Mouse (Mus musculus) forebrain, embryonic 12.5 days (tissue): ENCODE measurements at regions not wholly inside any gene's neighbourhood (a gene's known extent, or its start where the extent isn't known, plus 50 kb on each side); places are given as distances from the start of the nearest gene placed in this dataset.

Experiments
- ATAC-seq: fragments of 200-750 bp; cut with Nextera tagmentation; 2 replicates; pipeline ENCODE4 v1.8.0; 2017; ENCODE audit warnings: moderate TSS enrichment; ENCODE audit not compliant: low FRiP score
- H3K27ac ChIP-seq: fragments of 300-500 bp; sonication (generic); 2 replicates; pipeline ENCODE4 v1.5.1; 2016; ENCODE audit warnings: mild to moderate bottlenecking
- H3K27me3 ChIP-seq: fragments of 300-500 bp; sonication (generic); 2 replicates; pipeline ENCODE4 v1.6.1; 2016; ENCODE audit warnings: mild to moderate bottlenecking
- H3K36me3 ChIP-seq: fragments of 300-500 bp; sonication (generic); replicated peaks from 2 replicates; pipeline ENCODE4 v1.6.1; 2016; ENCODE audit warnings: mild to moderate bottlenecking
- H3K4me1 ChIP-seq: fragments of 300-500 bp; sonication (generic); 2 replicates; pipeline ENCODE4 v1.6.1; 2016
- H3K4me2 ChIP-seq: fragments of 300-500 bp; sonication (generic); 2 replicates; pipeline ENCODE4 v1.6.1; 2016; ENCODE audit warnings: mild to moderate bottlenecking, moderate library complexity
- H3K4me3 ChIP-seq: fragments of 300-500 bp; sonication (generic); replicated peaks from 2 replicates; pipeline ENCODE4 v1.5.1; 2016; ENCODE audit warnings: mild to moderate bottlenecking
- H3K9ac ChIP-seq: fragments of 300-500 bp; sonication (generic); 2 replicates; pipeline ENCODE4 v1.6.1; 2016; ENCODE audit warnings: mild to moderate bottlenecking
- H3K9me3 ChIP-seq: fragments of 300-500 bp; sonication (generic); 2 replicates; pipeline ENCODE4 v1.6.1; 2016
- WGBS: fragments of 180-500 bp; shearing (Covaris S2); methylation state at CpG from one replicate; pipeline ENCODE4 v1.1.7; 2016; 5-methylcytosine and 5-hydroxymethylcytosine counted together

DNA sequence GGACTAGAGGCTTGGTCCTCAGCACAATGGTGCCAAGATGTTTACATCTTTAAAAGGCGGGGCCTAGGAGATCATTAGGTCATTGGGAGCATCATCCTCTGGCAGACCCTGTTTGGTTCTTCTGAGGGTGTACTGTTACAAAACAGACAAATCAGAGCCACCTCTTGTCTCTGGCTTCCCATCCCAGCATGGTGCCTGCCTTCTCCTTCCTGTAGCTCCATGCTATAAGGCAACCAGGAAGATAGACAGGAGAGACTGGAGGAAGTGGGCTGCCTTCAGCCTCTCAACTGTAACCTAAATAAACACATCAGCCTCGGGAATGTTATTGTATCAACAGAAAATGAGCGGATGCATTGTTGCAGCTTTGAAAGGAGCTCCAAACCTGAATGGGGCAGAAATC is 529.8 kb upstream of the Gm765 start:
- no peaks in the 10 kb centered on the region for H3K9me3 ChIP-seq
- no peak overlapping the region for H3K9ac ChIP-seq
- no peaks in the 10 kb centered on the region for H3K36me3 ChIP-seq
- H3K4me1 ChIP-seq, result no peaks in the 10 kb centered on the region
- H3K27ac ChIP-seq, result no peak overlapping the region
- H3K4me3 ChIP-seq, result no peak overlapping the region
- no peaks in the 10 kb centered on the region for H3K27me3 ChIP-seq
- 70% methylated on average over 3 of the region's 3 CpGs for WGBS
- H3K4me2 ChIP-seq, result no peak overlapping the region
- ATAC-seq, result no peak

DNA sequence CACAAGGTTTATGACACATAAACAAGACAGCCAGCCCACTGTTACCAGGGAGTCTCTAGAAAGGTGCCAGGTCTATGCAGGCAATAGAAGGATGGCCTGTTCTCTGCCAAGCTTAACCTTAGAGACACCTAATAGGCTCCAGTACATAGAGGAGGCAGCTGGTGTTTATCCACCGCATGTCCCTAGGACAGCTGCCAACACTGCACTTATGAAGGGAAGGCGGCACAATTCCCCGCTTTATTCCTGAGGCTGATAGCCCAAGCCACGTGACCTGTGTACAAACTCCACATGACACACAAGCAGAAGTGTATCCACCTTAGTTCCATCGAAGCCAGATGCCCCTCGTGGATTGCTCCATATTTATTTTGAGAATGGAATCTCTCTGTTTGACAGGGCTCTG is 527.2 kb upstream of the Gm765 start:
- no peak for ATAC-seq
- H3K27ac ChIP-seq, result no peak overlapping the region
- 84% methylated on average over 6 of the region's 6 CpGs for WGBS
- H3K36me3 ChIP-seq, result no peaks in the 10 kb centered on the region
- H3K9me3 ChIP-seq, result no peaks in the 10 kb centered on the region
- no peaks in the 10 kb centered on the region for H3K27me3 ChIP-seq
- H3K4me1 ChIP-seq, result no peaks in the 10 kb centered on the region
- no peak overlapping the region for H3K4me3 ChIP-seq
- H3K9ac ChIP-seq, result no peak overlapping the region
- no peak overlapping the region for H3K4me2 ChIP-seq

DNA sequence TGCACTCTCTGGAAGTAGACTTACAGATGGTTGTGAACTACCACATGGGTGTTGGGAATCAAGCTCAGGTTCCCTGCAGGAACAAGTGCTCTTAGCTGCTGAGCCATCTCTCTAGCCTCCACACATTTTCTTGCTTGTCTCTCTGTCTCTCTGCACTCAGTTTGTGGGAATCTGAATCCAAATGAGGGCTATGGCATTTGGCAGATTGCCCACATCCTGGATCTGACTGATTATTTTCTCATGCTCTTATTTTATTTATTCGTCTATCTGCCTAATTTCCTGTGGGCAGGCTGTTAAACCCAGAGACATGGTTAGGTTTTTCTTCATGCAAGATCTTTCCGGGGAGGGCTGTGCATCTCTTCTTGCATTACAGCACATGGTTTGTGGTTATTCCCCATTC is 521.8 kb upstream of the Gm765 start:
- no peak overlapping the region for H3K27ac ChIP-seq
- WGBS, result 86% methylated on average over 2 of the region's 2 CpGs
- H3K9me3 ChIP-seq, result no peaks in the 10 kb centered on the region
- no peak overlapping the region for H3K4me2 ChIP-seq
- no peak overlapping the region for H3K4me3 ChIP-seq
- no peaks in the 10 kb centered on the region for H3K4me1 ChIP-seq
- no peak overlapping the region for H3K9ac ChIP-seq
- no peaks in the 10 kb centered on the region for H3K36me3 ChIP-seq
- ATAC-seq, result no peak
- no peaks in the 10 kb centered on the region for H3K27me3 ChIP-seq

DNA sequence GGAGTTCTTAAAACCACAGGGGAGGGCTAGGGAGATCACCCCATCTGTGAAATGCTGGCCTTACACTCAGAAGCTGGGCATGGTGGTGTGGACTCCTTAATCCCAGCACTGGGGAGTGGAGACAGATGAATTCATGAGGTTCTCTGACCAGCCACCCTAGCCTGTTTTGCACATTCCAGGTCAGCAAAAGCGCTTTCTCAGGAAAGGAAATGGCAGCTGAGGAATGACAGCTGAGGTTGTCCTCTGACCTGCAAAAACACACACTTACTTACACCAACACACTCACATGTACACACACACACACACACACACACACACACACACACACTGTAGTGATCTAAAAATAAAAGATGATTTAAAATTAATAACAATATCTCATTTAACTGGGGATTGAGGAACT is 513.4 kb upstream of the Gm765 start:
- H3K9ac ChIP-seq, result no peak overlapping the region
- no peaks in the 10 kb centered on the region for H3K27me3 ChIP-seq
- 93% methylated on average over 1 of the region's 1 CpGs for WGBS
- H3K4me2 ChIP-seq, result no peak overlapping the region
- no peak overlapping the region for H3K4me3 ChIP-seq
- no peaks in the 10 kb centered on the region for H3K4me1 ChIP-seq
- no peak for ATAC-seq
- H3K27ac ChIP-seq, result no peak overlapping the region
- no peaks in the 10 kb centered on the region for H3K36me3 ChIP-seq
- no peaks in the 10 kb centered on the region for H3K9me3 ChIP-seq

DNA sequence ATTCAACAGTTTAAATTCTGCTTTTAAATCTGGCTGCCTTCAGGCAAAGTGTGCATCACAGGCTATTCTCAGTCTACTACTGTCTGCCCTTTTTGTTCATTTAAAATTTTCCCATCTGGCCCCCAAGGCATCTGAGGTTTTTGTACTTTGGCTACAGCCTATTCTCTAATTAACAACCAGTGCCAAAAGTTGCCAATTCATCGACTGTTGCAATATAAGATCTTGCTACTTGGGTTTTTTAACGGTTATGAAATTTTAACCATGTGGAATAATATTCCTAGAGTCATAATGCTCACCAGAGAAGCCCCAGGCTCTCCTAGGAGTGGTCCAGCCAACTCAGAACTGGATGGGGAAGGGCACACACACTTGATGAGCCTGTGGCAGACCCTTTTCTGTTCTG is 508.4 kb upstream of the Gm765 start:
- Histone ChIP-seq H3K36me3 (no peaks in the 10 kb centered on the region), H3K9me3 (no peaks in the 10 kb centered on the region), H3K9ac (no peak overlapping the region), H3K27ac (no peak overlapping the region), H3K4me2 (no peak overlapping the region), H3K4me3 (no peak overlapping the region), H3K4me1 (no peaks in the 10 kb centered on the region), H3K27me3 (no peaks in the 10 kb centered on the region)
- ATAC-seq, result no peak
- WGBS, result 85% methylated on average over 2 of the region's 2 CpGs

DNA sequence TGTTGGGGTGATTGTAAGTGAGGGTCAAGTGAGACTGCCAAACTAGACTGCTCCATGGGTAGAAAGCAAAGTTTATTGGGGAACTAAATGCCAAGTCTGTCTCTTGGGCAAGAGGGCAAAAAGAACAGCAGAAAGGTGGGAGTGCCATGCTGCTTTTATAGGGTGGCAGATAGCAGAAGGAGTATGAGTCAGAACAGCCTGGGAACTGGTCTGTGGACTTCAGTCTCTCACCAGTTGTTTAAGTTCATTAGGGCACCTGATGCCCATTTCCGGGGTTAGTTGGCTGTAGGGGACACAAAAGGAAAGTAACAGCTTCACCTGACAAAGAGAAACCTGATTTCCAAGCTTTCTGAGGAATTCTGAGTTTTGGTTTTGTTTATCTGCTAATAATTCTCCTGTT is 506.3 kb upstream of the Gm765 start:
- WGBS, result 77% methylated on average over 1 of the region's 1 CpGs

DNA sequence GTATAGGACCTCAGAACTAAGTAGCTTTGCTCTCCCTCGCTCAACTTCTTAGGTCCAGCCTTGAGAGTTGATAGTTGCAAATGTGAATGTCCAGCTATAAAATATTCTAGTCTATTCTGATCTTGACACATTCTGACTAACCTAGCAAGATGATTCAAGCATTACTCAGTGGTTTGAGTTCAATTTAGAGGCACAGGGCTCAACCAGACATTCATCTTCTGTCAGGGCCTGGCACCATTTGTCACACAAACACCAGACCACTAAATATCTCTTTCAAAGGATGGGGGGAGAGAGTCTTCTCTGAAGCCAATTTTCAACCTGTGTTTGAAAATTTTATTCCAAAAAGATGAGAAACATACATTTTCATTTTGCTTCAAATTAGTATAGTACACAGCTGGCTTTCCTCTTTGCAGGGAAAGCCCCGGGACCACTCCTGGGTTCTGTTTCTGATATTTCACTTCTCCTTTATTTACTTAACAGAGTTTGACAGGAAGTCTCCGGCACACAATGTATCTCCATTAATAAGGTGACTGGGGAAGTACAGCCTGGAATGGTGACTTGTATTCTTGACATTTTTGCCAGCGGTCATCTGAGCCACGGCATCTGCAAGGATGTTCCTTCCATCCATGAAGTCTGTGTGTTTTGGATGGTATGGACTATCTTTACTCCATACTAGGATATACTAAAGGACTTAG is 503.6 kb upstream of the Gm765 start:
- Histone ChIP-seq H3K27ac (no peak overlapping the region), H3K9me3 (no peaks in the 10 kb centered on the region), H3K9ac (no peak overlapping the region), H3K4me3 (no peak overlapping the region), H3K4me1 (no peaks in the 10 kb centered on the region), H3K36me3 (no peaks in the 10 kb centered on the region), H3K27me3 (no peaks in the 10 kb centered on the region), H3K4me2 (no peak overlapping the region)
- ATAC-seq, result no peak
- WGBS, result 84% methylated on average over 5 of the region's 5 CpGs

More for the DNA sequence above, 506.3 kb upstream of the Gm765 start:
- Histone ChIP-seq H3K4me1 (no peaks in the 10 kb centered on the region), H3K9ac (no peak overlapping the region), H3K27me3 (no peaks in the 10 kb centered on the region), H3K27ac (no peak overlapping the region), H3K9me3 (no peaks in the 10 kb centered on the region), H3K36me3 (no peaks in the 10 kb centered on the region), H3K4me2 (no peak overlapping the region), H3K4me3 (no peak overlapping the region)
- ATAC-seq, result no peak

DNA sequence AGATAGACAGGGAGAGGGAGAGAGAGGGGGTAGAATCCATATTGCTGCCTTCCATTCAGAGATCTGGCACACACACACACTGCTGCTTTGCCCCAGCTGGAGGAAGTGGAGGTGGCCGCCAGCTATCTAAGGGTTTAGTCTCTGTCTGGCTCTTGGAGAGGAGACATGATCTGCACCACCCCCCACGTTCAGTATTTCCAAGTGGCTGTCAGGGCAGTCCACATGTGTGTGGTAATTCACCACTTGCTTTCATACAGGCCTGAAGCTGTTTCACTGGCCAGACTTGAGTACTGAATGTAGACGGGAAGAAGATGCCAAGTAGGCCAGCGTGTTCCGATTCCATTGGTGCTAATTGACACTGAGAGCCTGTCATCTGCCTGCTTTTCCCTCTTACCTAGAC is 501.0 kb upstream of the Gm765 start:
- no peak overlapping the region for H3K4me3 ChIP-seq
- no peaks in the 10 kb centered on the region for H3K9me3 ChIP-seq
- no peak overlapping the region for H3K4me2 ChIP-seq
- 89% methylated on average over 5 of the region's 5 CpGs for WGBS
- no peaks in the 10 kb centered on the region for H3K27me3 ChIP-seq
- ATAC-seq, result no peak
- H3K36me3 ChIP-seq, result no peaks in the 10 kb centered on the region
- H3K9ac ChIP-seq, result no peak overlapping the region
- no peaks in the 10 kb centered on the region for H3K4me1 ChIP-seq
- H3K27ac ChIP-seq, result no peak overlapping the region

DNA sequence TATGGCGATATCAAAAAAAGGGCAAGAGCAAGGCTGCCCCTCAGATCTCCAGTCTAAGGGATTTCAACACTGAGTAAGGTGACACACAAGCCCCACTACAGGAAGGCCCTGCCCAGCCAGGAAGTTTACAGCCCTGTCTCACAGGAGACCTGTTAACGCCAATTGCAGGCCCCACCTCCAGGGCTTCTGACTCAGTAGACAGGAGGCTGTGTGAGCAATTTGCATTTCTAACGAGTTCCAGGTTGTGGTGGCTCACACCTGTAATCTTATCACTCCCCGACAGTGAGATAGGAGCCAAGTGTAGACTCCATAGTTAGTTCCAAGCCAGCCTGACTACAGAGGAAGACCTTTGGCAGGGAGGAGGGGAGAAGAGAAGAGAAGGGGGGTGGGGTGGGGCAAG is 500.4 kb upstream of the Gm765 start:
- Histone ChIP-seq H3K36me3 (no peaks in the 10 kb centered on the region), H3K27me3 (no peaks in the 10 kb centered on the region), H3K4me1 (no peaks in the 10 kb centered on the region), H3K4me2 (no peak overlapping the region), H3K9ac (no peak overlapping the region), H3K4me3 (no peak overlapping the region), H3K9me3 (no peaks in the 10 kb centered on the region), H3K27ac (no peak overlapping the region)
- 71% methylated on average over 4 of the region's 4 CpGs for WGBS
- ATAC-seq, result no peak

DNA sequence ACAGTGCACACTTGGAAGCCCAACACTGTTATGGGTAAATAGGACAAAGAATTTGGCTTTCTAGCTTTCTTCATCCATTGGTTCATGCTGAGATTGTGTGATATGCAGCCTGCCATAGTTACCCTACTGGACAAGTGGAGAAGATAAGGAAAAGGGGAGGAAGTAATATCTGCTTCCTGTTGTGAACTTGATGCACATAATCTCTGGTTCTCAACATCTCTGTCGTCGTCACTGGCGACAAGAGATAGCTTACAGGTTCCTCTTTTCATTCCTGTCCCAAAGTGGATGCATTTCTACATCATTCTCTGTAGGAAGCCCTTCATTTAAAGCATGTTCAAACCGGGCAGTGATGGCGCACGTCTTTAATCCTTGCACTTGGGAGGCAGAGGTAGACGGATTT is 491.4 kb upstream of the Gm765 start:
- Histone ChIP-seq H3K36me3 (no peaks in the 10 kb centered on the region), H3K27ac (no peak overlapping the region), H3K4me3 (no peak overlapping the region), H3K27me3 (no peaks in the 10 kb centered on the region), H3K9me3 (no peaks in the 10 kb centered on the region), H3K4me2 (no peak overlapping the region), H3K9ac (no peak overlapping the region), H3K4me1 (no peaks in the 10 kb centered on the region)
- ATAC-seq, result no peak
- 91% methylated on average over 7 of the region's 7 CpGs for WGBS

DNA sequence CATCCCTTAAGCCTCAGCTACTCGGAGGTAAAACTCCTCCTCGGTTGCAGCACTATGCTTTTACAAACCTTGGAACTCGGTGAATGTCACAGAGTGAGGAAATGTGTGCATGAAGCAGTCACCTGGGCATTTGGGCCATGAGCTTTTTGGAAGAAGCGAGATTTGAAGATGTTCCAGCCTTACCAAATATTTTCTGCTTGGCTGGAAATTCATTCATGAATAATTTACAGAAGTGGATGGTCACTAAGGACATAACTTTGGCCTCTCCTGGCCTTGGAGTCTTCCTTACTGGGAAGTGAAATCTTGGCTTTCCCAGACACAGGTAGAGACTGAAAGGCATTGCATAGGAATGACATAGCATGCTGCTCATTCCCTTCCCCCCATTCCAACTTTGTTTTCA is 487.6 kb upstream of the Gm765 start:
- 85% methylated on average over 4 of the region's 4 CpGs for WGBS
- H3K4me1 ChIP-seq, result no peaks in the 10 kb centered on the region
- no peaks in the 10 kb centered on the region for H3K27me3 ChIP-seq
- H3K4me2 ChIP-seq, result no peak overlapping the region
- no peak for ATAC-seq
- no peaks in the 10 kb centered on the region for H3K9me3 ChIP-seq
- H3K27ac ChIP-seq, result no peak overlapping the region
- no peak overlapping the region for H3K9ac ChIP-seq
- no peaks in the 10 kb centered on the region for H3K36me3 ChIP-seq
- no peak overlapping the region for H3K4me3 ChIP-seq

DNA sequence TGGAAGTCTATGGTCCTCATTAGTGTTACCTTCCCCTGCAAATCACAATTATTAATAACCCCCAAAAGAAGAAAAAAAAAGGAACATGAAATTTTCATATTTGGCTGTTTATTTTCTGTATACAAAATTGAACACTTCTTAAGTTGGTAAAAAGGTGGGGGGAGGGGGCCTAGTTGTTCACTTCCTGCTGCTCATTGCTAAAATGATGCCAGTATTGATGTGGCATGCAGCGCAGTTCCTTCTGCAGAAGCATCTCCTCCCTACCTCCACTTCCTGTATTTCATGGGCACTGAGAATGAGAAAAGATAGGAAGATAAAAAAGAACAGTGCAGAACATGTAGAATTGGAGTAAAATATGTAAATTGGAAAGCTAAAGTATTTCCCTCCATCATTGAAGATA is 465.5 kb upstream of the Gm765 start:
- H3K27me3 ChIP-seq, result no peaks in the 10 kb centered on the region
- H3K36me3 ChIP-seq, result no peaks in the 10 kb centered on the region
- H3K9me3 ChIP-seq, result no peaks in the 10 kb centered on the region
- H3K4me3 ChIP-seq, result no peak overlapping the region
- ATAC-seq, result no peak
- H3K9ac ChIP-seq, result no peak overlapping the region
- no peaks in the 10 kb centered on the region for H3K4me1 ChIP-seq
- 98% methylated on average over 1 of the region's 1 CpGs for WGBS
- H3K27ac ChIP-seq, result no peak overlapping the region
- no peak overlapping the region for H3K4me2 ChIP-seq

DNA sequence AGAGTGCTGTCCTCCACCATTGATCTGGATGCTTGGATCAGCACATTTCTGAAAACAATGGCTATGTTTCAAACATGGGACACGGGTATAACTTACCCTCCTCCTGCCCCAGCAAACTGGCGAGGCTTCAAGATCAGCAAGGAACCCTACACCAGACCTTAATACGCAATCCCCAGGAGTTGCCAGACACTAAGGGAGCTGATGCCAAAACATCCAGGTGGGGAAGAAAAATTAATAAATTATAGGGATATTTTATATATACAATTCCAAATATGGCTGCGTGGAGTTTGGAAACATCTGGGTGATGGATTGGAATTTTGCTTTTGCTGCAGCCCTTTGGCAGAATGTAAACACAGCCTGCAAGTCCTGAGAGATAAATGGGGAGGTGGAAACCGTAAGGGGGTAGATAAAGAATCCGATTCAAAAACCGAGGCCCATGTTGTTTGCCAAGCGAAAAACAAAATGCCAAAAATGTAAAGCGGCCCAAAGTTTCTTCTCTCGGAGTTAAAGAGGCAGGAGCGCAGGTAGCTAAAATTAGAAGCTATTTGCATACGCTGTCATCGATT is 460.9 kb upstream of the Gm765 start:
- Histone ChIP-seq H3K27ac (no peak overlapping the region), H3K4me3 (no peak overlapping the region), H3K36me3 (no peaks in the 10 kb centered on the region), H3K9ac (no peak overlapping the region), H3K4me1 (no peaks in the 10 kb centered on the region), H3K9me3 (no peaks in the 10 kb centered on the region), H3K27me3 (0 out of 2 replicates have a peak, but pooled peaks cover 3% of the 10 kb centered on the region), H3K4me2 (no peak overlapping the region)
- no peak for ATAC-seq
- WGBS, result 90% methylated on average over 13 of the region's 13 CpGs
